In genomic region chr11:68208023-68208422, GRCm38 (mm10) we compare ENCODE assay signal across 16 mouse cellular contexts.
DNase-seq lines count a peak whose midpoint lies in the region; ATAC-seq and TF ChIP-seq lines count a peak whose summit lies in the region.
"Had no signal": no experiment of that assay in that cellular context is flagged by ENCODE, and none has a peak within 500 bp of the region (broad histone marks: within the 10 kb centered on the region; RNA-seq: fewer than 3 reads in every experiment).

No protein-coding gene starts in this region.

- no peak for TF ChIP-seq CTCF in stomach, postnatal 0 days (IDR thresholded peaks at IDR 0.05; ENCODE audit: low read depth)

- no peak for DNase-seq in hindbrain, embryonic 10.5 days (ENCODE audit: low spot score)
- DNase-seq in hindbrain, embryonic 14.5 days (ENCODE audit: low spot score), result no peak
- no peak for DNase-seq in stomach, postnatal 0 days (ENCODE audit: low spot score)
- peak; percentile 70 for DNase-seq in lung, postnatal 10 days
- DNase-seq in cerebellum, postnatal 25 days, result no peak
- DNase-seq in frontal cortex, postnatal 36 days (ENCODE audit: low spot score in 2 of 2), result no peak
- DNase-seq: adrenal gland, postnatal 14 days; cerebellum, adult 18-20 months; forebrain, postnatal 0 days; gastrocnemius, postnatal 10 days had no signal

- H3K4me3 ChIP-seq in hindbrain, embryonic 10.5 days, result no peak overlapping the region
- no peak overlapping the region for H3K4me3 ChIP-seq in hindbrain, embryonic 14.5 days (replicated peaks; ENCODE audit: low read length)
- H3K4me3 ChIP-seq in stomach, embryonic 14.5 days (ENCODE audit: low read depth, low read length), result no peak overlapping the region
- H3K4me3 ChIP-seq in stomach, postnatal 0 days (ENCODE audit: low read depth, low read length), result no peak overlapping the region
- H3K4me3 ChIP-seq: layer of hippocampus, adult 2 months; left cerebral cortex, adult 2 months; limb, embryonic 13.5 days had no signal

- no peak for TF ChIP-seq EP300 in stomach, postnatal 0 days (optimal IDR thresholded peaks at IDR 0.05)

- ATAC-seq in hindbrain, embryonic 14.5 days (ENCODE audit: low FRiP score), result no peak
- no peak for ATAC-seq in stomach, embryonic 14.5 days (ENCODE audit: insufficient number of reproducible peaks, insufficient read depth, low FRiP score, low read depth)
- no peak for ATAC-seq in stomach, postnatal 0 days (ENCODE audit: low FRiP score, low TSS enrichment)
- ATAC-seq: forebrain, postnatal 0 days; inflammation-experienced regulatory T-cells, adult 6 months; midbrain, embryonic 16.5 days had no signal

- peaks cover 6% of the 10 kb centered on the region for H3K27me3 ChIP-seq in hindbrain, embryonic 10.5 days (ENCODE audit: insufficient read depth, poor library complexity, severe bottlenecking)
- H3K27me3 ChIP-seq in hindbrain, embryonic 14.5 days (ENCODE audit: control insufficient read depth, insufficient read depth, low read length), result no peaks in the 10 kb centered on the region
- H3K27me3 ChIP-seq in stomach, embryonic 14.5 days (ENCODE audit: control insufficient read depth, insufficient read depth, low read length), result no peaks in the 10 kb centered on the region
- H3K27me3 ChIP-seq in stomach, postnatal 0 days (ENCODE audit: control insufficient read depth, insufficient read depth, low read length), result no peaks in the 10 kb centered on the region

- no peak overlapping the region for H3K9ac ChIP-seq in hindbrain, embryonic 14.5 days
- H3K9ac ChIP-seq in stomach, embryonic 14.5 days (replicated peaks; ENCODE audit: low read depth, low read length), result no peak overlapping the region
- no peak overlapping the region for H3K9ac ChIP-seq in stomach, postnatal 0 days (ENCODE audit: low read length)
- H3K9ac ChIP-seq: forebrain, postnatal 0 days; limb, embryonic 13.5 days had no signal

- peak overlapping the region; percentile 50 for H3K27ac ChIP-seq in hindbrain, embryonic 10.5 days
- H3K27ac ChIP-seq in hindbrain, embryonic 14.5 days, result no peak overlapping the region
- H3K27ac ChIP-seq in stomach, embryonic 14.5 days (ENCODE audit: low read length), result peak overlapping the region; percentile 76
- no peak overlapping the region for H3K27ac ChIP-seq in stomach, postnatal 0 days (replicated peaks)
- H3K27ac ChIP-seq: layer of hippocampus, adult 2 months; left cerebral cortex, adult 2 months; limb, embryonic 13.5 days had no signal

- peaks cover 52% of the 10 kb centered on the region for H3K4me1 ChIP-seq in hindbrain, embryonic 10.5 days (replicated peaks)
- 0 out of 2 replicates have a peak, but pooled peaks cover 3% of the 10 kb centered on the region for H3K4me1 ChIP-seq in hindbrain, embryonic 14.5 days (replicated peaks; ENCODE audit: control insufficient read depth, insufficient read depth, low read length)
- peaks cover 31% of the 10 kb centered on the region; the same call in 1 of the 2 replicates for H3K4me1 ChIP-seq in stomach, embryonic 14.5 days (ENCODE audit: control insufficient read depth, insufficient read depth, low read length)
- no peaks in the 10 kb centered on the region; the same call in 1 of the 2 replicates for H3K4me1 ChIP-seq in stomach, postnatal 0 days (replicated peaks; ENCODE audit: control insufficient read depth, insufficient read depth)

- H3K9me3 ChIP-seq in hindbrain, embryonic 10.5 days, result no peaks in the 10 kb centered on the region
- no peaks in the 10 kb centered on the region for H3K9me3 ChIP-seq in hindbrain, embryonic 14.5 days (ENCODE audit: control insufficient read depth, low read length)
- H3K9me3 ChIP-seq in stomach, embryonic 14.5 days (ENCODE audit: control insufficient read depth, low read depth, low read length), result no peaks in the 10 kb centered on the region
- no peaks in the 10 kb centered on the region for H3K9me3 ChIP-seq in stomach, postnatal 0 days (ENCODE audit: control insufficient read depth, low read length)
- H3K9me3 ChIP-seq: limb, embryonic 13.5 days had no signal

- H3K36me3 ChIP-seq in hindbrain, embryonic 10.5 days, result peaks cover 42% of the 10 kb centered on the region
- no peaks in the 10 kb centered on the region for H3K36me3 ChIP-seq in hindbrain, embryonic 14.5 days (replicated peaks; ENCODE audit: control insufficient read depth, insufficient read depth)
- H3K36me3 ChIP-seq in stomach, embryonic 14.5 days (ENCODE audit: control insufficient read depth, insufficient read depth, low read length), result 0 out of 2 replicates have a peak, but pooled peaks cover 3% of the 10 kb centered on the region
- H3K36me3 ChIP-seq in stomach, postnatal 0 days (ENCODE audit: control insufficient read depth, insufficient read depth, low read length), result no peaks in the 10 kb centered on the region
- H3K36me3 ChIP-seq: limb, embryonic 13.5 days had no signal

- WGBS in hindbrain, embryonic 10.5 days, result 82% methylated on average over 2 of the region's 2 CpGs
- WGBS in hindbrain, embryonic 14.5 days, result 91% methylated on average over 2 of the region's 2 CpGs
- WGBS in stomach, embryonic 14.5 days, result 71% methylated on average over 2 of the region's 2 CpGs
- 64% methylated on average over 2 of the region's 2 CpGs for WGBS in stomach, postnatal 0 days

- no peak overlapping the region for H3K4me2 ChIP-seq in hindbrain, embryonic 14.5 days (replicated peaks)
- H3K4me2 ChIP-seq in stomach, embryonic 14.5 days (replicated peaks; ENCODE audit: low read depth, low read length), result no peak overlapping the region
- H3K4me2 ChIP-seq in stomach, postnatal 0 days (replicated peaks; ENCODE audit: low read depth), result no peak overlapping the region
- H3K4me2 ChIP-seq: limb, embryonic 13.5 days had no signal

Comparison
In these comparisons a context has a peak if more than half of its experiments do, and no peak if none do; other contexts are left out.
1. H3K27ac ChIP-seq: peak in hindbrain, embryonic 10.5 days (single experiment) and stomach, embryonic 14.5 days (single experiment); none in hindbrain, embryonic 14.5 days (single experiment) and stomach, postnatal 0 days (single experiment).